Mouse (Mus musculus): ENCODE results near the gene Pdgfb. TPM values are rescaled to one million over a fixed set of nuclear protein-coding genes. Genes with fewer than 3 reads are reported as not detected.

Gene Pdgfb
- total and polyA plus RNA-seq, 3 experiments: 0.23 to 0.72 TPM; not detected in 1

GRCm38 (mm10) chr15:80013256-80014030, 1.3 kb downstream of the Pdgfb start:
- Histone ChIP-seq H3K9ac (ENCODE audit: control insufficient read depth, low read depth, low read length, poor library complexity, severe bottlenecking) (no peak overlapping the region), H3K27ac (ENCODE audit: control insufficient read depth, low read depth, low read length) (no peak overlapping the region), H3K36me3 (ENCODE audit: control insufficient read depth in 1 of 2, insufficient read depth in 2 of 2, low read length in 2 of 2) (peaks cover 0 to 5% of the 10 kb centered on the region in 2 experiments; a peak in 1 of 4 replicates), H3K79me2 (ENCODE audit: control insufficient read depth, insufficient read depth, low read length, poor library complexity) (no peaks in the 10 kb centered on the region), H3K4me1 (ENCODE audit: control insufficient read depth in 1 of 2, insufficient read depth in 2 of 2, low read length in 2 of 2) (peaks cover 0 to 19% of the 10 kb centered on the region in 2 experiments; a peak in 2 of 4 replicates), H3K4me3 (ENCODE audit: control insufficient read depth in 1 of 2, insufficient read depth in 1 of 2, low read depth in 2 of 2, low read length in 2 of 2) (no peak overlapping the region), H3K9me3 (replicated peaks; ENCODE audit: insufficient read depth, low read length) (no peaks in the 10 kb centered on the region), H3K27me3 (ENCODE audit: control insufficient read depth in 1 of 2, insufficient read depth in 2 of 2, low read length in 2 of 2) (peaks cover 0 to 7% of the 10 kb centered on the region in 2 experiments; a peak in 2 of 4 replicates)
- DNase-seq (ENCODE audit: low read depth, low spot score): no peak
- TF ChIP-seq JUND (IDR thresholded peaks at IDR 0.05; ENCODE audit: low read depth, low read length) (no peak), UBTF (IDR thresholded peaks at IDR 0.05; ENCODE audit: borderline replicate concordance, insufficient read depth, low read depth, low read length) (no peak), MYB (IDR thresholded peaks at IDR 0.05; ENCODE audit: low read depth, low read length) (no peak), SIN3A (IDR thresholded peaks at IDR 0.05; ENCODE audit: low read length) (no peak), USF1 (IDR thresholded peaks at IDR 0.05; ENCODE audit: low read depth, low read length) (no peak), HCFC1 (IDR thresholded peaks at IDR 0.05; ENCODE audit: low read depth, low read length) (no peak), POLR2AphosphoS2 (IDR thresholded peaks at IDR 0.05; ENCODE audit: low read length) (no peak), ELF1 (IDR thresholded peaks at IDR 0.05; ENCODE audit: low read depth, low read length) (no peak), NELFE (IDR thresholded peaks at IDR 0.05; ENCODE audit: low read depth, low read length) (no peak), TAL1 (IDR thresholded peaks at IDR 0.05; ENCODE audit: low read length) (no peak), MAZ (IDR thresholded peaks at IDR 0.05; ENCODE audit: low read depth, low read length) (no peak), ZMIZ1 (IDR thresholded peaks at IDR 0.05; ENCODE audit: low read depth, low read length) (no peak), RCOR1 (IDR thresholded peaks at IDR 0.05; ENCODE audit: low read depth, low read length) (no peak)

GRCm38 (mm10) chr15:80012527-80013201, 2.1 kb downstream of the Pdgfb start:
- peaks cover 0 to 7% of the 10 kb centered on the region in 2 experiments; a peak in 2 of 4 replicates for H3K27me3 ChIP-seq (ENCODE audit: control insufficient read depth in 1 of 2, insufficient read depth in 2 of 2, low read length in 2 of 2)
- peaks cover 0 to 5% of the 10 kb centered on the region in 2 experiments; a peak in 1 of 4 replicates for H3K36me3 ChIP-seq (ENCODE audit: control insufficient read depth in 1 of 2, insufficient read depth in 2 of 2, low read length in 2 of 2)
- DNase-seq (ENCODE audit: low read depth, low spot score): no peak
- H3K4me1 ChIP-seq (ENCODE audit: control insufficient read depth in 1 of 2, insufficient read depth in 2 of 2, low read length in 2 of 2): peaks cover 0 to 19% of the 10 kb centered on the region in 2 experiments; a peak in 2 of 4 replicates
- no peak for TF ChIP-seq RAD21 (IDR thresholded peaks at IDR 0.05; ENCODE audit: low read depth, low read length)
- no peak for TF ChIP-seq JUND (IDR thresholded peaks at IDR 0.05; ENCODE audit: low read depth, low read length)
- no peak for TF ChIP-seq HCFC1 (IDR thresholded peaks at IDR 0.05; ENCODE audit: low read depth, low read length)
- no peak for TF ChIP-seq CTCF (IDR thresholded peaks at IDR 0.05 in 2 of 3, conservative IDR thresholded peaks at IDR 0.05 in 1 of 3; ENCODE audit: control insufficient read depth in 1 of 3, insufficient read depth in 1 of 3, low read depth in 2 of 3, low read length in 3 of 3, poor library complexity in 1 of 3, severe bottlenecking in 1 of 3)
- TF ChIP-seq USF1 (IDR thresholded peaks at IDR 0.05; ENCODE audit: low read depth, low read length): no peak
- no peak for TF ChIP-seq POLR2AphosphoS2 (IDR thresholded peaks at IDR 0.05; ENCODE audit: low read length)
- no peak for TF ChIP-seq TAL1 (IDR thresholded peaks at IDR 0.05; ENCODE audit: low read length)
- no peak for TF ChIP-seq SMC3 (IDR thresholded peaks at IDR 0.05; ENCODE audit: low read depth, low read length)
- no peak for TF ChIP-seq E2F4 (IDR thresholded peaks at IDR 0.05; ENCODE audit: borderline replicate concordance, low read depth, low read length)
- TF ChIP-seq USF2 (IDR thresholded peaks at IDR 0.05; ENCODE audit: borderline replicate concordance in 1 of 2, insufficient read depth in 1 of 2, low read depth in 1 of 2, low read length in 2 of 2): no peak
- no peak overlapping the region for H3K27ac ChIP-seq (ENCODE audit: control insufficient read depth, low read depth, low read length)
- H3K9ac ChIP-seq (ENCODE audit: control insufficient read depth, low read depth, low read length, poor library complexity, severe bottlenecking): no peak overlapping the region
- H3K79me2 ChIP-seq (ENCODE audit: control insufficient read depth, insufficient read depth, low read length, poor library complexity): no peaks in the 10 kb centered on the region
- H3K9me3 ChIP-seq (replicated peaks; ENCODE audit: insufficient read depth, low read length): no peaks in the 10 kb centered on the region
- no peak overlapping the region for H3K4me3 ChIP-seq (ENCODE audit: control insufficient read depth in 1 of 2, insufficient read depth in 1 of 2, low read depth in 2 of 2, low read length in 2 of 2)

Measured in MEL (cell line).